Mouse (Mus musculus) stomach, embryonic 15.5 days (tissue): Measurements from ENCODE around the gene Pcdh19. TPM values are rescaled to one million over a fixed set of nuclear protein-coding genes. Genes with fewer than 3 reads are reported as not detected.

Experiments used
- ATAC-seq: fragments of 200-750 bp; cut with Nextera tagmentation; 2 replicates; pipeline ENCODE4 v1.8.0; 2017; ENCODE audit warnings: low read depth, moderate number of reproducible peaks, moderate TSS enrichment; ENCODE audit not compliant: insufficient read depth, low FRiP score
- H3K27ac ChIP-seq: fragments of 300-500 bp; sonication (generic); 2 replicates; pipeline ENCODE4 v1.5.1; 2015; ENCODE audit warnings: mild to moderate bottlenecking, inconsistent platforms
- H3K27me3 ChIP-seq: fragments of 300-500 bp; sonication (generic); replicated peaks from 2 replicates; pipeline ENCODE4 v1.6.1; 2015; ENCODE audit warnings: inconsistent platforms
- H3K36me3 ChIP-seq: fragments of 300-500 bp; sonication (generic); 2 replicates; pipeline ENCODE4 v1.6.1; 2015; ENCODE audit warnings: inconsistent platforms
- H3K4me1 ChIP-seq: fragments of 300-500 bp; sonication (generic); 2 replicates; pipeline ENCODE4 v1.6.1; 2015; ENCODE audit warnings: inconsistent platforms
- H3K4me2 ChIP-seq: fragments of 300-500 bp; sonication (generic); 2 replicates; pipeline ENCODE4 v1.6.1; 2015; ENCODE audit warnings: mild to moderate bottlenecking, inconsistent platforms
- H3K4me3 ChIP-seq: fragments of 300-500 bp; sonication (generic); replicated peaks from 2 replicates; pipeline ENCODE4 v1.5.1; 2015; ENCODE audit warnings: inconsistent platforms
- H3K9ac ChIP-seq: fragments of 300-500 bp; sonication (generic); 2 replicates; pipeline ENCODE4 v1.6.1; 2015; ENCODE audit warnings: inconsistent platforms
- H3K9me3 ChIP-seq: fragments of 300-500 bp; sonication (generic); 2 replicates; pipeline ENCODE4 v1.6.1; 2016; ENCODE audit warnings: inconsistent platforms
- WGBS: fragments of 180-500 bp; shearing (Covaris S2); methylation state at CpG from one replicate; pipeline ENCODE4 v1.1.7; 2015; 5-methylcytosine and 5-hydroxymethylcytosine counted together
- polyA plus RNA-seq: library from polyadenylated mRNA; unstranded; fragments of >200 nt; fragmentation: Nextera tagmentation; extraction: Ambion mirVana; gene quantifications from 2 replicates; pipeline ENCODE4 v1.2.1, GENCODE M21; 2015

Pcdh19 gene
- polyA plus RNA-seq, 1 experiment from 2014 or later, result 3.7 TPM

DNA sequence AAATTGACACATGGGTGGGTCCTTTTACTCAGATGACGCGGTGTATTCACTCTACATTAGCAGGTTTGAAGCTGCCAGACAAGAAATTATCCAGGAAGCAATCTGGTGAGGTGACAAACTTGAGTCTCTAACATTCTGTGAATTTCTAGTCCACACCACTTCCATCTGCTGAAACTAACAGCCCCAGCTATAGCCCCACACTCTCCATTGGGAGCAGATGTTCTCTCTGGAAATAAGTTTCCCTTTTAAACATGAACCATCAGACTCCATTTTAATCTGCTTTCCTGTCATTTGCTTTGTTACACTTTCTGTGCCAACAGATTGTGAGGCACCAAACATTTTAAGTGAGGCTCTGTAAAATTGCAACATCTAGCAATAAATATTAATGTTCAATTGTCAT, 123.4 kb downstream of the Pcdh19 start:
- H3K4me3 ChIP-seq, result no peak overlapping the region
- H3K27ac ChIP-seq, result no peak overlapping the region
- no peak overlapping the region for H3K9ac ChIP-seq
- no peak for ATAC-seq
- H3K9me3 ChIP-seq, result no peaks in the 10 kb centered on the region
- no peaks in the 10 kb centered on the region for H3K36me3 ChIP-seq
- WGBS, result 84% methylated on average over 2 of the region's 2 CpGs
- H3K27me3 ChIP-seq, result no peaks in the 10 kb centered on the region
- H3K4me1 ChIP-seq, result no peaks in the 10 kb centered on the region
- no peak overlapping the region for H3K4me2 ChIP-seq

Other genes starting within 250 kb of the Pcdh19 start
- 3.4 and 4.8 TPM in 2 replicates for gene Tnmd, start 162.0 kb upstream of the Pcdh19 start, polyA plus RNA-seq
- gene Tspan6, start 209.4 kb upstream of the Pcdh19 start, polyA plus RNA-seq, result 110 and 118 TPM in 2 replicates
- gene Srpx2, start 219.4 kb upstream of the Pcdh19 start, polyA plus RNA-seq, result 8.2 and 8.7 TPM in 2 replicates